Mouse (Mus musculus): ENCODE data around the gene R3hdm4. TPM values are rescaled to one million over a fixed set of nuclear protein-coding genes. Genes with fewer than 3 reads are reported as not detected.

The R3hdm4 gene
- polyA plus RNA-seq, 1 experiment from 2014 or later, result 289 TPM

DNA sequence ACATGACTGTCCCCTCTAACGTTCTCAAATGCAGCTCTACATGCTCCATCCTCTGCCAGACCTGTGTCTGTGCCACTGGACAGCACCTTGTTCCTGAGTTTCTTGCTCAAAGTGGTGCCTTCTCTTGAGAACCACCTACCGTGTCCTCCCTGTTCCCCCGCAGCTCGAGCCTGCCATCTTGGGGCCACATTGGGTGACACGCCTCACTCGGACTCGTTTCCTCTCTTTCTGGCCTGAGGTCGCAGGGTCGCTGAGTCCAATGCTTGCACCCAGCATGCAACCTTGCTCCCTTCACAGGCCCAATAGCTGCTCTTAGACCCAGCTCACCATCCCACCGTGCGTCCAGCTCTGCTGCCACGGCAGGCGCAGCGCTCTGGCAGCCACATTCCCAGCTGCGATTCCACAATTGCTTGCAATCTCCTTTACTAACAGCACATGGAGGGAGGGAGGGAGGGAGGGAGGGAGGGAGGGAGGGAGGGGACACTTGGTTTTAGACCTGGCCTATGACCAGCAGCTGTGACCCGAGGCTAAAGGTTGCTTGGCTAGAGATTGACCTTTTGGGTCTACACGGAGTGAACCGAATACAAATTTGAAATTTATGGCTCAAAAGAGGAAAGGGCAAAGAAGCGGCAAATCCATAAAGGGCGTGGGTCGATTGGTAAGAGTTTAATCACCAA is 37.3 kb upstream of the R3hdm4 start:
- Histone ChIP-seq H3K4me3 (no peak overlapping the region), H3K27ac (replicated peaks) (no peak overlapping the region), H3K27me3 (0 out of 2 replicates have a peak, but pooled peaks cover 2% of the 10 kb centered on the region), H3K4me2 (no peak overlapping the region), H3K9me3 (no peaks in the 10 kb centered on the region), H3K36me3 (peaks cover 9% of the 10 kb centered on the region), H3K9ac (no peak overlapping the region), H3K4me1 (replicated peaks) (peaks cover 12% of the 10 kb centered on the region)
- no peak for ATAC-seq (ENCODE audit: low FRiP score, low read depth)
- WGBS, result 10% methylated on average over 21 of the region's 21 CpGs

DNA sequence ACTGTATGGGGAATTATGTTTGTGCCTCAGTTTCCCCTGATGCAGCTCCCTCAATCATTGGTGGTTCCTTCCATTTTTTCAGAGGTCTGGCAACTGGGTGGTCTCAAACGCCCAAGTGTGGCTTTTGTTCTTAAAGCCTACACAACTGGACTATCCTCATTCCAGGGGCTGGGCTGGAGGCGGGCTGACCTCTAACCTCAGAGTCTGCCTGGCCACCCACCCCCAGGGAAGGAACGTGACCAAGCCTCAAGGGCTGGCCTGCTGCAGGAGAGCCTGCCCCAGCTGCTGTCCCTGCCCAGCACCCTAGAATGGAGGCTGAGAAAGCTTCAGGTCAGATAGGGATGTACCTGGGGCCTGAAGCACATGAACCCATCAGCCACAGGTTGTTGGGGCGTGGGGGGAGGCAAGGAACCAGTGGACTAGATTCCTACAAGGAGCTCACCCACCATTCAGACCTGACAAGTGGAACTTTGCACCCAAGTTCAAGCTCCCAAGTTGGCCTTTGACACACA is 35.7 kb upstream of the R3hdm4 start:
- ATAC-seq (ENCODE audit: low FRiP score, low read depth), result no peak
- no peak overlapping the region for H3K9ac ChIP-seq
- WGBS, result 20% methylated on average over 4 of the region's 4 CpGs

DNA sequence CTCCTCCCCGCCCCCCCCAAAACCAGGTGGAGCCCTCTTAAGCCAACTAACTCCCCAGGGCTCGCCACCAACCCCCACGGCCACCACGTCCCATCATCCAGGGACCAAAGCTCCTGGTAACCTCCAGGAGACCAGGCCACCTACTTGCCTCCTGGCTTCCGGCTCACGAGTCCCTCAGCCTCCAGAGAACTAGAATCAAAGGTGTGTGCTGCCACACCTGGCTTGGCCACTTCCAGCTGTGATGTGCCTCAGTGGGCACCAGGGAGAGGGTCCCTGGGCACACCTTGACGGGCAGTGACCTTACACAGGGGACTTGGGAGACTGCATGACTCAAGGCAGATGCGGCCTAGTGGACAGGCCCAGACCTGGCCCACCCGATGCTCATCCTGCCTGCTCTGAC is 34.7 kb upstream of the R3hdm4 start:
- 84% methylated on average over 9 of the region's 9 CpGs for WGBS
- H3K4me2 ChIP-seq, result no peak overlapping the region
- H3K36me3 ChIP-seq, result peaks cover 8% of the 10 kb centered on the region
- no peak overlapping the region for H3K9ac ChIP-seq
- peaks cover 3% of the 10 kb centered on the region for H3K4me1 ChIP-seq (replicated peaks)
- H3K27ac ChIP-seq (replicated peaks), result no peak overlapping the region
- no peak overlapping the region for H3K4me3 ChIP-seq
- H3K9me3 ChIP-seq, result no peaks in the 10 kb centered on the region
- ATAC-seq (ENCODE audit: low FRiP score, low read depth), result no peak
- H3K27me3 ChIP-seq, result 0 out of 2 replicates have a peak, but pooled peaks cover 2% of the 10 kb centered on the region

More for the DNA sequence above, 35.7 kb upstream of the R3hdm4 start:
- Histone ChIP-seq H3K9me3 (no peaks in the 10 kb centered on the region), H3K4me2 (no peak overlapping the region), H3K36me3 (no peaks in the 10 kb centered on the region), H3K27ac (replicated peaks) (no peak overlapping the region), H3K27me3 (0 out of 2 replicates have a peak, but pooled peaks cover 2% of the 10 kb centered on the region), H3K4me1 (replicated peaks) (peaks cover 12% of the 10 kb centered on the region), H3K4me3 (no peak overlapping the region)

DNA sequence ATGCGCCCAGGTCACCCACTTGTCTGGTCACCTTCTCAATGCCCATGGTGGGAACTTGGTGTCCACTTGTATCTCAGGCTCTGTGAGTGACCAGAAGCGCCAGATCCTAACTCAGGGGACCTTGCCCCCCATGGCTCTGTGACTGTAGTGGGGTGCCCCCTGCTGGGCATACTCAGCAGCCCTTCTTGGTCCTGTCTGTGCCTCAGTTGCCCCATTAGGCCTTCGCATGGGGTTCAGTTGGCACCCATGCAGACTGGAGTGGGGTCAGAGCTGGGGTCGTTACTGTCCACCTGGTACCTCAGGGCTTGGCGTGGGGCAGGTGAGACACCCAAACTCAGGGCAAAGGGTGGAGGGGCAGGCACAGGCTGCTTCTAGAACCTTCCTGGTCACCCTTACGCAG is 32.9 kb upstream of the R3hdm4 start:
- ATAC-seq (ENCODE audit: low FRiP score, low read depth), result no peak
- WGBS, result 87% methylated on average over 6 of the region's 6 CpGs
- H3K27ac ChIP-seq (replicated peaks), result no peak overlapping the region

DNA sequence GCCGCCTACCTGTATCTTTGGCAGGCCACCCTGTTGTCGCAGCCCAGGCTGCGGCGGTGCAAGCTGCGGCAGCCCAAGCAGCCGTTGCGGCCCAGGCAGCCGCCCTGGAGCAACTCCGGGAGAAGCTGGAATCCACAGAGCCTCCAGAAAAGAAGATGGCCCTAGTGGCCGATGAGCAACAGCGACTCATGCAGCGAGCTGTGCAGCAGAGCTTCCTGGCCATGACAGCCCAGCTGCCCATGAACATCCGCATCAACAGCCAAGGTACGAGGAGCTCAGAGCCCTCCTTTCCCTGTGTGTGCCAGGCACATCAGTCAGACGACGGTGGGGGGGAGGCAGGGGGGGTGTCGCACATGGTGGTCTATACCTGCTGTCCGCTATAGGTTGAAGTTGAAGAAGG is 29.7 kb upstream of the R3hdm4 start:
- no peaks in the 10 kb centered on the region for H3K9me3 ChIP-seq
- peaks cover 20% of the 10 kb centered on the region for H3K36me3 ChIP-seq
- H3K27ac ChIP-seq (replicated peaks), result no peak overlapping the region
- no peak overlapping the region for H3K4me2 ChIP-seq
- H3K4me1 ChIP-seq (replicated peaks), result peaks cover 12% of the 10 kb centered on the region
- no peaks in the 10 kb centered on the region for H3K27me3 ChIP-seq
- no peak overlapping the region for H3K4me3 ChIP-seq
- 84% methylated on average over 17 of the region's 18 CpGs for WGBS
- no peak for ATAC-seq (ENCODE audit: low FRiP score, low read depth)
- H3K9ac ChIP-seq, result no peak overlapping the region

More for the DNA sequence above, 32.9 kb upstream of the R3hdm4 start:
- H3K4me2 ChIP-seq, result no peak overlapping the region
- H3K4me1 ChIP-seq (replicated peaks), result no peaks in the 10 kb centered on the region
- H3K4me3 ChIP-seq, result no peak overlapping the region
- no peaks in the 10 kb centered on the region for H3K9me3 ChIP-seq
- H3K27me3 ChIP-seq, result 0 out of 2 replicates have a peak, but pooled peaks cover 2% of the 10 kb centered on the region
- H3K9ac ChIP-seq, result no peak overlapping the region
- peaks cover 17% of the 10 kb centered on the region for H3K36me3 ChIP-seq

DNA sequence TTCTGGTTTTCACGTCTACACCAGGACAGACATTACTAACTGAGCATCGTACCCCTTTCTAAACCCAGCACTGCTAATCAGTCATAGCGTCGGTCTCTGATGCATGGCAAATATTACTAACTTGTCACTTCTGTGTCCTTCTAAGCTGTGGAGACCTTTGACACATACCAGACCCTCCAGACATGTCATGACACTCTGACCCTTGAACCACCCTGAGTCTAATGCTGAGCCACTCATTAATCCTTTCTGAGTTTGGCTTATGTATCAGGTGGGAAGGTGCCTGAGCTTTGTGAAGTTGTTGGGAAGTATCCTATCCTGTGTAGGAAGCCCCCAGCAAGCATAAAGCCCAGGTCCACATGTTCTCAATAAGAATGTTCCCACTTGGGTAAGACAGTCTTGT is 28.9 kb upstream of the R3hdm4 start:
- Histone ChIP-seq H3K4me1 (replicated peaks) (peaks cover 16% of the 10 kb centered on the region), H3K9ac (no peak overlapping the region), H3K27me3 (no peaks in the 10 kb centered on the region), H3K9me3 (no peaks in the 10 kb centered on the region), H3K27ac (replicated peaks) (no peak overlapping the region), H3K4me3 (no peak overlapping the region), H3K4me2 (no peak overlapping the region), H3K36me3 (peaks cover 20% of the 10 kb centered on the region)
- ATAC-seq (ENCODE audit: low FRiP score, low read depth), result no peak
- 96% methylated on average over 4 of the region's 4 CpGs for WGBS

DNA sequence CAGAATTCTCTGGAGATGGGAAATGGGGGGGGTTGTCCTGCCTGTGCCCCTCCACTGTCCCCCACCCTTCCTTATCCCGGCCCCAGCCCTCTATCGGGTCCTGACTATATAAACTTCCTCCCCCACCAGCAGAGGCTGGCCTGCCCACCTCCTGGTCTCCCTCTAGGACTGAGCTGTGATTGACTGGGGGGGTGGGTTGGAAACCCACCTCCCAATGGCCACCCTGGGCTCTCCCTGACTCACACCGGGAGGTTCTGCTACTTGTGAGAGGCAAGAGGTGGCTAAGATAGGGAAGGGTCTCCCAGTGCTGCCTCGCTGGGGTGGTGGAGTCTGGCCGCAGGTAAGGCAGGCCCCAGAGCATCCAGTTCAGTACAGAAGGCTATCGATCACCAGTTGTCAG is 26.5 kb upstream of the R3hdm4 start:
- Histone ChIP-seq H3K4me3 (no peak overlapping the region), H3K36me3 (peaks cover 20% of the 10 kb centered on the region), H3K27ac (replicated peaks) (no peak overlapping the region), H3K9ac (no peak overlapping the region), H3K4me1 (replicated peaks) (peaks cover 16% of the 10 kb centered on the region), H3K4me2 (no peak overlapping the region), H3K9me3 (no peaks in the 10 kb centered on the region), H3K27me3 (no peaks in the 10 kb centered on the region)
- ATAC-seq (ENCODE audit: low FRiP score, low read depth), result no peak
- WGBS, result 65% methylated on average over 6 of the region's 6 CpGs

DNA sequence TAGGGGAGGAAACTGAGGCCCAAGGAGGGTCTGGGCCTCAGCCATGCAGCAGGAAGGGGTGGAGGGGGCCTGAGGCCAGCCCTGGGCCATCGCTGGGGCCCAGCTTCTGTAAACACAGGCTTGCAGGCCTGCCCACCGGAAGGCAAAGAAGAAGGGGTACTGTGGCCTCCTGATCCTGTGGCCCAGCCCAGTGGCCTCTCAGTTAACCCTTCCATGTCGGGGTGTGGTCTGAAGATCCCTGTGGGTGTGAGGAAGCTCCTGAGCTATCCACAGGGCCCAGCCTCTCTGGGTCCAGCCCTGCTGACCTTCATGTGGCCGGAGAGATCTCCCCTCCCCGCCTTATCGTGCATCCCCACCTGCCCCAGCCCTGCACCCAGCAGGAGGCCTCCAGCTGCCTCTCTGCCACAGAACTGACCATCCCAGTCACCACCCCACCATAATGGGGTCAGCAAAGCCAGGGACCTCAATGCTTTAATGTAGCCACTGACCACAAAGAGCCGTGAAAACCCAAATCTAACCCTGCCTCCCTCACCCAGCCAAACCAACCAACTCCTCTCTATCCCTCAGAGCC is 25.8 kb upstream of the R3hdm4 start:
- H3K9ac ChIP-seq, result no peak overlapping the region
- 18% methylated on average over 7 of the region's 7 CpGs for WGBS

DNA sequence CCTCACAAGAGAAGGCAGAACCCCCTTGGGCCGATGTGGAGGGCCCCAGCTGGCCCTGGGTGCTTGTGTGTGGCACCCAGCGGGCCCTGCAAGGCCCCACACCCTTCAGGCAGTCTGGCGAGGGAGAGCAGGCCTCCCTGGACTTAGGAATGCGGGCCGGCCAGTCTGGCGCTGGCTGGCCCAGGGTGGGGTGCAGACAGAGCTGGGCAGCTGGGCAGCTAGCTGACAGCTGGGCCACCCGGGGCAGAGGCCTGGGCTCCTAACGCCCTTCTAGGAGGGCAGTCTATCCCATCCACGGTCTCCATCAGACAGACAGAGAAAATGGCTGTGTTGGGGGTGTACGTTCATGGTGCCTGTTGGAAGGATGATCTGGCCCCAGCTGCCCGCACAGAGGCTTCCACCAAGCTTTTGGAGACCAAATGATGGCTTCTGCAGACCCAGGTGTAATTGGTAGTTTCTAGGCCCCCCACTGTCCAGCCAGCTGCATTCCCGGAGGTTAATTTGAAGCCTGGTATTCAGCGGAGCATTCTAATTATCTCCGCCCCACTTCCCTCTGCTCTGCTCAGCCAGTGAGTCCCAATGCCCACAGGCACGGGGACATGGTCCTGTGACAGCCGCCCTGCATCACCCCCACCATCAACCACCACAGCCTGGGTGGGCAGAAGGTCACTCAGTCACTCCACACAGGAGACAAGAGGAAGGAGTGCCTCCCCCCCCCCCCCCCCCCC is 24.7 kb upstream of the R3hdm4 start:
- H3K9ac ChIP-seq, result no peak overlapping the region
- ATAC-seq (ENCODE audit: low FRiP score, low read depth), result no peak
- WGBS, result 20% methylated on average over 16 of the region's 16 CpGs

More for the DNA sequence above, 25.8 kb upstream of the R3hdm4 start:
- no peak for ATAC-seq (ENCODE audit: low FRiP score, low read depth)
- Histone ChIP-seq H3K4me2 (no peak overlapping the region), H3K9me3 (no peaks in the 10 kb centered on the region), H3K27me3 (no peaks in the 10 kb centered on the region), H3K36me3 (peaks cover 20% of the 10 kb centered on the region), H3K4me3 (no peak overlapping the region), H3K27ac (replicated peaks) (no peak overlapping the region), H3K4me1 (replicated peaks) (peaks cover 16% of the 10 kb centered on the region)

DNA sequence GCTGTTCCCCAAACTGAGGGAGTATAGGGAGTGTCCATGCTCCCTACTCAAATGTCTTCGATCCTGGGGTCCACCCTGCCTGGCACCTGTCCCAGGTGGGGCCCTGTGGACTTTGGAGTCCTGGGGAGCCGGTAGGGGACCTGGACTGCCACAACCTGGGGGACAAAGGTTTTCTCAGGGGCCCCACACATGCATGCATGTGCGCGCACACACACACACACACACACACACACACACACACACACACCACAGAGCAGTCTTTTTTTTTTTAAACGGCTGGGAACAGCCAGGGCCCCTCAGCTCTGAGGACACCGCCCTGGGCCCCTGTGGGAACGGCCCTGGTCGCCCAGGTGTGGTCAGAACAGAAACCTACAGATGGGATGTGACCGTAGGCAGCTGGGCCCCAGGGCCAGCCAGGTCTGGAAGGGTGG is 22.5 kb upstream of the R3hdm4 start:
- H3K4me1 ChIP-seq (replicated peaks), result peaks cover 16% of the 10 kb centered on the region
- H3K4me2 ChIP-seq, result no peak overlapping the region
- no peak overlapping the region for H3K4me3 ChIP-seq
- peaks cover 2% of the 10 kb centered on the region; the same call in 1 of the 2 replicates for H3K36me3 ChIP-seq
- WGBS, result 76% methylated on average over 9 of the region's 9 CpGs
- H3K27me3 ChIP-seq, result no peaks in the 10 kb centered on the region
- no peak overlapping the region for H3K9ac ChIP-seq
- H3K27ac ChIP-seq (replicated peaks), result no peak overlapping the region
- H3K9me3 ChIP-seq, result no peaks in the 10 kb centered on the region
- no peak for ATAC-seq (ENCODE audit: low FRiP score, low read depth)

More for the DNA sequence above, 24.7 kb upstream of the R3hdm4 start:
- no peak overlapping the region for H3K4me2 ChIP-seq
- H3K27me3 ChIP-seq, result no peaks in the 10 kb centered on the region
- H3K9me3 ChIP-seq, result no peaks in the 10 kb centered on the region
- peaks cover 12% of the 10 kb centered on the region for H3K36me3 ChIP-seq
- H3K4me3 ChIP-seq, result no peak overlapping the region
- no peak overlapping the region for H3K27ac ChIP-seq (replicated peaks)
- peaks cover 16% of the 10 kb centered on the region for H3K4me1 ChIP-seq (replicated peaks)

DNA sequence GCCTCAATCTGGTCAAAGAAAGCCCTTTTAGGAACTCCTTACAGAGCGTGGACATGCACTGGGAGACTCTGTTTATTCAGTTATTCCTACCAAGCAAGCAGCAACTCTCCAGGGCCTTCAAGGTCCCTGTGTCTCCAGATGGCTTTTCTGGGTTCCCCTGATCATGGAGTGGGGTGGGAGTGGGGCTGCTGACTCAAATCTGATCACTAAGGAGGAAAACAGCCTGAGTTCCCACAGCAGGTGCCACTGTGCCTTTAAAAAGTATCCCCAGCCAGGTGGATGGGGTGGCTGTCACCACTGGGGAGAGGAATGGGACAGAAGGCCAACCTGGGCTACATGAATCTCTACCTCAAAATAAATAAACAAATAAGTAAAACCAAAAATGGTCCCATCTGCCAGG is 22.0 kb upstream of the R3hdm4 start:
- Histone ChIP-seq H3K27ac (replicated peaks) (no peak overlapping the region), H3K9me3 (no peaks in the 10 kb centered on the region), H3K36me3 (peaks cover 2% of the 10 kb centered on the region; the same call in 1 of the 2 replicates), H3K4me2 (no peak overlapping the region), H3K4me1 (replicated peaks) (peaks cover 19% of the 10 kb centered on the region), H3K4me3 (no peak overlapping the region), H3K9ac (no peak overlapping the region), H3K27me3 (no peaks in the 10 kb centered on the region)
- no peak for ATAC-seq (ENCODE audit: low FRiP score, low read depth)
- WGBS, result 92% methylated on average over 1 of the region's 1 CpGs

DNA sequence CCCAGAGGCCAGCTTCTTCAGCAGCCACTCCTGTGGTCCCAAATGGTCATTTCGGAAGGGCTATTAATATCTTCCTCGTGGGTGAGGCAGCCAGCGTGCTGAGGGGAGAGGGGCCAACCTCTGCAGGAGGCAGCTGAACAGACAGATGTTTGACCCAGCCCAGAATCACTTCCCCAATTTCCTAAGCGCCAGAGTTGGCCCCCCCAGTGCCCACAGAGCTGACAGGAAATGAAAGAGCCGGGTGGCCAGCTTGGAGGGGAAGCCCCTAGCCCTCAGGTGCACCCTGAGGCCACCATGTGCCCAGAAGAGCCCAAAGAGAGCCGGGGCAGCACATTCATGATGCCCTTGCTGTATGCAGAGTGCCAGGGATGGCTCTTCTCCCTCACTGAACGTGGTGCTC is 19.7 kb upstream of the R3hdm4 start:
- H3K4me3 ChIP-seq, result no peak overlapping the region
- no peak overlapping the region for H3K4me2 ChIP-seq
- peaks cover 27% of the 10 kb centered on the region for H3K4me1 ChIP-seq (replicated peaks)
- H3K9ac ChIP-seq, result no peak overlapping the region
- H3K27me3 ChIP-seq, result no peaks in the 10 kb centered on the region
- H3K27ac ChIP-seq (replicated peaks), result no peak overlapping the region
- ATAC-seq (ENCODE audit: low FRiP score, low read depth), result no peak
- H3K36me3 ChIP-seq, result no peaks in the 10 kb centered on the region
- 71% methylated on average over 7 of the region's 7 CpGs for WGBS
- no peaks in the 10 kb centered on the region for H3K9me3 ChIP-seq

All from hindbrain, embryonic 15.5 days (tissue).